ENCODE assay signal across 23 mouse cellular contexts in the genomic region with DNA sequence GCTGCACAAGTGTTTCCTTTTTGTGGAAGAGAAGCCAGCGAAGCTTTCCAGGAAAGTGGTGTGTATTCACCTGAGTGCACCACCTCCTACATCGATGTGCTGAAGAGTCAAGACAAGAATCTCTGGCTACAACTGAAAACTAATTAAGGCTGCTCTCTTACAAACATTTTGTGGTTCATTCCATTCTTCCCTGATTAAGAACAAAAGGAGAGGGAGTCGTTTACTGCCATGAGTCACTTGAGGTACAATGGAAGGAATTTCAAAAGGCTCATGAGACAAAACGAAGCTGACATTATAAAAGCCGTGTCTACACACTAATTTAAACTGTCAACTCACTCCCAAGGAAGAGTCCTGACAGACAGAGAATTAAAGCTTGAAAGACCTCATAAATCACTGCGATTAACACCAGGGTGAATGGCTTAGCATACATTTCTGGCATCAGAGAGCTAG.
DNase-seq lines count a peak whose midpoint lies in the region; ATAC-seq and TF ChIP-seq lines count a peak whose summit lies in the region.
"Had no signal": no experiment of that assay in that cellular context is flagged by ENCODE, and none has a peak within 500 bp of the region (broad histone marks: within the 10 kb centered on the region; RNA-seq: fewer than 3 reads in every experiment).

No protein-coding gene starts in this region.

- H3K27ac ChIP-seq in embryonic facial prominence, embryonic 11.5 days (replicated peaks; ENCODE audit: low read depth, low read length) = no peak overlapping the region
- no peak overlapping the region for H3K27ac ChIP-seq in embryonic facial prominence, embryonic 10.5 days (replicated peaks)
- H3K27ac ChIP-seq in limb, embryonic 13.5 days = peak overlapping the region; percentile 44; the same call in 1 of the 2 replicates
- H3K27ac ChIP-seq in limb, embryonic 10.5 days = no peak overlapping the region
- peak overlapping the region; percentile 79 for H3K27ac ChIP-seq in embryonic fibroblast, embryonic 13.5 days (ENCODE audit: insufficient read depth, low read length)
- H3K27ac ChIP-seq: embryonic facial prominence, embryonic 12.5 days; heart, embryonic 15.5 days; hindbrain, postnatal 0 days; kidney, postnatal 0 days had no signal

- TF ChIP-seq POLR2A in embryonic fibroblast, embryonic 13.5 days (IDR thresholded peaks at IDR 0.05; ENCODE audit: low read depth, low read length) = no peak
- TF ChIP-seq POLR2A in lung, adult 2 months (IDR thresholded peaks at IDR 0.05; ENCODE audit: borderline replicate concordance, extremely low read depth, low read depth, low read length) = no peak

- ATAC-seq in embryonic facial prominence, embryonic 11.5 days (replicated peaks; ENCODE audit: insufficient number of reproducible peaks, low FRiP score, low TSS enrichment, low read depth) = no peak
- no peak for ATAC-seq in limb, embryonic 13.5 days (ENCODE audit: low FRiP score, low read depth)
- ATAC-seq in cerebellum, adult (ENCODE audit: insufficient number of reproducible peaks, low FRiP score, low TSS enrichment) = no peak
- ATAC-seq: hindbrain, postnatal 0 days; liver, postnatal 0 days had no signal

- H3K36me3 ChIP-seq in embryonic facial prominence, embryonic 11.5 days (replicated peaks; ENCODE audit: control insufficient read depth, insufficient read depth, low read depth, low read length) = no peaks in the 10 kb centered on the region
- no peaks in the 10 kb centered on the region for H3K36me3 ChIP-seq in embryonic facial prominence, embryonic 10.5 days (replicated peaks)
- no peaks in the 10 kb centered on the region for H3K36me3 ChIP-seq in limb, embryonic 13.5 days
- H3K36me3 ChIP-seq in limb, embryonic 10.5 days = no peaks in the 10 kb centered on the region
- H3K36me3 ChIP-seq: embryonic facial prominence, embryonic 12.5 days; heart, embryonic 15.5 days had no signal

- H3K9me3 ChIP-seq in embryonic facial prominence, embryonic 11.5 days (replicated peaks; ENCODE audit: control insufficient read depth, low read length) = no peaks in the 10 kb centered on the region
- H3K9me3 ChIP-seq in embryonic facial prominence, embryonic 10.5 days = no peaks in the 10 kb centered on the region
- no peaks in the 10 kb centered on the region for H3K9me3 ChIP-seq in limb, embryonic 13.5 days
- no peaks in the 10 kb centered on the region for H3K9me3 ChIP-seq in limb, embryonic 10.5 days (replicated peaks)
- H3K9me3 ChIP-seq: embryonic facial prominence, embryonic 12.5 days; heart, embryonic 15.5 days had no signal

- no peak overlapping the region for H3K4me3 ChIP-seq in embryonic facial prominence, embryonic 11.5 days (ENCODE audit: low read depth, low read length)
- H3K4me3 ChIP-seq in embryonic facial prominence, embryonic 10.5 days = no peak overlapping the region
- no peak overlapping the region for H3K4me3 ChIP-seq in limb, embryonic 13.5 days
- H3K4me3 ChIP-seq in limb, embryonic 10.5 days = no peak overlapping the region
- no peak overlapping the region for H3K4me3 ChIP-seq in embryonic fibroblast, embryonic 13.5 days (ENCODE audit: insufficient read depth, low read length)
- H3K4me3 ChIP-seq in lung, adult 2 months (replicated peaks; ENCODE audit: extremely low read depth, low read depth, low read length) = no peak overlapping the region
- H3K4me3 ChIP-seq: embryonic facial prominence, embryonic 12.5 days; heart, embryonic 15.5 days; megakaryocyte, embryonic 14.5 days had no signal

- H3K4me1 ChIP-seq in embryonic facial prominence, embryonic 11.5 days (ENCODE audit: control insufficient read depth, insufficient read depth, low read length) = no peaks in the 10 kb centered on the region
- peaks cover 15% of the 10 kb centered on the region; the same call in 1 of the 2 replicates for H3K4me1 ChIP-seq in embryonic facial prominence, embryonic 10.5 days
- peaks cover 26% of the 10 kb centered on the region for H3K4me1 ChIP-seq in limb, embryonic 13.5 days
- H3K4me1 ChIP-seq in limb, embryonic 10.5 days = peaks cover 6% of the 10 kb centered on the region; the same call in 1 of the 2 replicates
- peaks cover 19% of the 10 kb centered on the region for H3K4me1 ChIP-seq in embryonic fibroblast, embryonic 13.5 days (ENCODE audit: control insufficient read depth, insufficient read depth, low read length)
- H3K4me1 ChIP-seq in lung, adult 2 months (ENCODE audit: control insufficient read depth, insufficient read depth, low read length) = no peaks in the 10 kb centered on the region
- H3K4me1 ChIP-seq: heart, embryonic 15.5 days had no signal

- no peaks in the 10 kb centered on the region for H3K27me3 ChIP-seq in embryonic facial prominence, embryonic 11.5 days (ENCODE audit: control insufficient read depth, insufficient read depth, low read length)
- H3K27me3 ChIP-seq in embryonic facial prominence, embryonic 10.5 days (replicated peaks; ENCODE audit: low read depth, poor library complexity, severe bottlenecking) = 0 out of 2 replicates have a peak, but pooled peaks cover 6% of the 10 kb centered on the region
- no peaks in the 10 kb centered on the region for H3K27me3 ChIP-seq in limb, embryonic 13.5 days
- 0 out of 2 replicates have a peak, but pooled peaks cover 3% of the 10 kb centered on the region for H3K27me3 ChIP-seq in limb, embryonic 10.5 days (ENCODE audit: low read depth, poor library complexity, severe bottlenecking)
- H3K27me3 ChIP-seq: embryonic facial prominence, embryonic 12.5 days; heart, embryonic 15.5 days; megakaryocyte, embryonic 14.5 days had no signal

- no peak for TF ChIP-seq CTCF in embryonic fibroblast, embryonic 13.5 days (IDR thresholded peaks at IDR 0.05; ENCODE audit: borderline replicate concordance, insufficient read depth, low read length)
- no peak for TF ChIP-seq CTCF in lung, adult 2 months (IDR thresholded peaks at IDR 0.05; ENCODE audit: insufficient read depth, low read length)

- peak; percentile 24 for DNase-seq in embryonic facial prominence, embryonic 11.5 days (ENCODE audit: low spot score)
- no peak for DNase-seq in embryonic facial prominence, embryonic 10.5 days (ENCODE audit: low spot score)
- no peak for DNase-seq in limb, embryonic 10.5 days (ENCODE audit: low spot score)
- DNase-seq in embryo, embryonic 10 days (ENCODE audit: low spot score) = peak; percentile 21
- DNase-seq in lung, adult 2 months = no peak
- DNase-seq: adrenal gland, postnatal 14 days; cerebellum, adult 11-12 months; cerebellum, postnatal 14 days; gastrocnemius, postnatal 14 days; heart, adult 18-20 months; heart, postnatal 4 days; kidney, adult 11 months; liver, postnatal 0 days; right cerebral cortex, postnatal 4 days; thymus, adult 2 months had no signal

- 54% methylated on average over 6 of the region's 6 CpGs for WGBS in embryonic facial prominence, embryonic 11.5 days
- WGBS in embryonic facial prominence, embryonic 10.5 days = 51% methylated on average over 6 of the region's 6 CpGs
- WGBS in limb, embryonic 13.5 days = 29% methylated on average over 6 of the region's 6 CpGs
- 40% methylated on average over 6 of the region's 6 CpGs for WGBS in limb, embryonic 10.5 days
- 60% methylated on average over 6 of the region's 6 CpGs for WGBS in lung, adult 2 months

- no peak overlapping the region for H3K4me2 ChIP-seq in embryonic facial prominence, embryonic 11.5 days (ENCODE audit: low read depth, low read length)
- H3K4me2 ChIP-seq in limb, embryonic 13.5 days (replicated peaks) = no peak overlapping the region
- H3K4me2 ChIP-seq: embryonic facial prominence, embryonic 12.5 days; heart, embryonic 15.5 days had no signal

- no peak overlapping the region for H3K9ac ChIP-seq in embryonic facial prominence, embryonic 11.5 days (replicated peaks; ENCODE audit: low read length)
- H3K9ac ChIP-seq in limb, embryonic 13.5 days = no peak overlapping the region
- H3K9ac ChIP-seq: embryonic facial prominence, embryonic 12.5 days; heart, embryonic 15.5 days; liver, postnatal 0 days had no signal

Comparison
In these comparisons a context has a peak if more than half of its experiments do, and no peak if none do; other contexts are left out.
1. DNase-seq: peak in embryonic facial prominence, embryonic 11.5 days (single experiment) and embryo, embryonic 10 days (single experiment); none in embryonic facial prominence, embryonic 10.5 days (single experiment), limb, embryonic 10.5 days (single experiment) and lung, adult 2 months (single experiment).
2. H3K27ac ChIP-seq: peak in limb, embryonic 13.5 days (single experiment) and embryonic fibroblast, embryonic 13.5 days (single experiment); none in embryonic facial prominence, embryonic 11.5 days (single experiment), embryonic facial prominence, embryonic 10.5 days (single experiment) and limb, embryonic 10.5 days (single experiment).